Mouse (Mus musculus) embryonic facial prominence, embryonic 14.5 days (tissue): ENCODE data around the gene Fads2. TPM values are rescaled to one million over a fixed set of nuclear protein-coding genes. Genes with fewer than 3 reads are reported as not detected.
A peak's percentile ranks its signal among the peaks of the same experiment; 100 is the strongest.

ENCODE experiments used
- ATAC-seq: fragments of 200-750 bp; cut with Nextera tagmentation; 2 replicates; pipeline ENCODE4 v1.8.0; 2017; ENCODE audit warnings: low read depth, moderate number of reproducible peaks, moderate TSS enrichment
- DNase-seq: peaks from one replicate; pipeline ENCODE4 v3.0.0-alpha.2; 2015; ENCODE audit warnings: low spot score
- H3K27ac ChIP-seq: fragments of 300-500 bp; sonication (generic); replicated peaks from 2 replicates; pipeline ENCODE4 v1.5.1; 2014; ENCODE audit warnings: low read depth, mild to moderate bottlenecking, low read length, moderate library complexity
- H3K27me3 ChIP-seq: fragments of 300-500 bp; sonication (generic); replicated peaks from 2 replicates; pipeline ENCODE4 v1.6.1; 2014; ENCODE audit warnings: low read length; ENCODE audit not compliant: control insufficient read depth, insufficient read depth
- H3K36me3 ChIP-seq: fragments of 300-500 bp; sonication (generic); 2 replicates; pipeline ENCODE4 v1.6.1; 2014; ENCODE audit warnings: low read length, mixed read lengths; ENCODE audit not compliant: control insufficient read depth, insufficient read depth
- H3K4me1 ChIP-seq: fragments of 300-500 bp; sonication (generic); 2 replicates; pipeline ENCODE4 v1.6.1; 2014; ENCODE audit warnings: antibody characterized with exemption, low read length; ENCODE audit not compliant: control insufficient read depth, insufficient read depth
- H3K4me2 ChIP-seq: fragments of 300-500 bp; sonication (generic); 2 replicates; pipeline ENCODE4 v1.6.1; 2014; ENCODE audit warnings: low read depth, mild to moderate bottlenecking, low read length, moderate library complexity, mixed read lengths
- H3K4me3 ChIP-seq: fragments of 300-500 bp; sonication (generic); 2 replicates; pipeline ENCODE4 v1.5.1; 2014; ENCODE audit warnings: low read depth, mild to moderate bottlenecking, low read length
- H3K9ac ChIP-seq: fragments of 300-500 bp; sonication (generic); 2 replicates; pipeline ENCODE4 v1.6.1; 2014; ENCODE audit warnings: low read depth, mild to moderate bottlenecking, low read length, moderate library complexity, mixed read lengths
- H3K9me3 ChIP-seq: fragments of 300-500 bp; sonication (generic); 2 replicates; pipeline ENCODE4 v1.6.1; 2016; ENCODE audit warnings: low read length; ENCODE audit not compliant: control insufficient read depth
- WGBS: fragments of 180-500 bp; shearing (Covaris S2); extraction: QIAGEN DNeasy Blood & Tissue Kit; methylation state at CpG from one replicate; pipeline ENCODE4 v1.1.7; 2014; 5-methylcytosine and 5-hydroxymethylcytosine counted together
- polyA plus RNA-seq: library from polyadenylated mRNA; unstranded; fragments of >200 nt; fragmentation: Nextera tagmentation; extraction: Ambion mirVana; gene quantifications from 2 replicates; pipeline ENCODE4 v1.2.1, GENCODE M21; 2014

The Fads2 gene
- polyA plus RNA-seq, 1 experiment from 2014 or later: 23.4 TPM

DNA sequence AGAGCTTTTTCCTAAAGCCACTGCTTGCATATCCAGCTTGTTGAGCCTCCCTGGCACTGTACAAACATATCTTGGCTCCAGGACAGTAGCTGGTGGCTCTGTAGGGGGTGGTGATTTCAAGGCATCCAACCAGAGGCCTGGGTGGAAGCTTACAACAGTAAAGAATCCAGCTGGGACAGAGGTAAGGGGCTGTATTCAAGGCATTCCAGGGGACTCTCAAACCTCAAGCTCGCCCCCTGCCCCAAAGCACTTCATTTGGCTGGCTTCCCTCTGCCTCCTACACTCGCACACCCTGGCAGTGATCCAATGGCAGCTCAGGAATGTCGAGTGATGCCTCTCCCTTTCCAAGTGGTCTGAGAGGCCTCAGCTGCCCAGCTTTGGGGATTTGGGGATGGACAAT, 62.6 kb downstream of the Fads2 start:
- peaks cover 16% of the 10 kb centered on the region for H3K4me1 ChIP-seq
- no peak overlapping the region for H3K9ac ChIP-seq
- no peaks in the 10 kb centered on the region for H3K27me3 ChIP-seq
- H3K9me3 ChIP-seq: no peaks in the 10 kb centered on the region
- no peak overlapping the region for H3K27ac ChIP-seq
- 5% methylated on average over 3 of the region's 3 CpGs for WGBS
- H3K36me3 ChIP-seq: peaks cover 14% of the 10 kb centered on the region; the same call in 1 of the 2 replicates
- ATAC-seq: peak; percentile 6; the same call in 1 of the 2 replicates
- no peak overlapping the region for H3K4me3 ChIP-seq
- DNase-seq: peak; percentile 85
- no peak overlapping the region for H3K4me2 ChIP-seq

- WGBS: 84% methylated on average over 3 of the region's 3 CpGs
- peaks cover 14% of the 10 kb centered on the region; the same call in 1 of the 2 replicates for H3K36me3 ChIP-seq
- H3K4me2 ChIP-seq: no peak overlapping the region
- H3K9me3 ChIP-seq: no peaks in the 10 kb centered on the region
- no peaks in the 10 kb centered on the region for H3K27me3 ChIP-seq
- peaks cover 16% of the 10 kb centered on the region for H3K4me1 ChIP-seq
- no peak overlapping the region for H3K27ac ChIP-seq
- no peak overlapping the region for H3K4me3 ChIP-seq
- ATAC-seq (no peak), DNase-seq (no peak)
- H3K9ac ChIP-seq: no peak overlapping the region
Measured at GRCm38 (mm10) chr19:10038364-10038763, 63.2 kb downstream of the Fads2 start.

DNA sequence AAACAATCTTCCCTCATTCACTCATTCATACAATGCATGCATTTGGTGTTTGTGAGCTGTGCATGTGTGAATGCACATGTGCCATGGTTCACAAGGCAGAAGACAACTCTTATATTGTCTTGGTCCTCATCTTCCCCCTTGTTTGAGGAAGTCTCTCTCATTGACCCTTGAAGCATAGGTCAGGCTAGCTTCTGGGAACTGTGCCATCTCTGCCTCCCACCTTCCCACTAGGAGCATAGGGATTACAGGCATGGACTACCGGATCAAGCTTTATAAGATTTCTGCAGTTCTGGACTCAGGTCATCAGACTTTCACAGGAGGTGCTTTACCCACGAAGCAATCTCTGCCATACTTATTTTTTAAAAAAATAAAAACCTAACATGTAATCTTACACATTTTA, 64.0 kb downstream of the Fads2 start:
- no peak overlapping the region for H3K4me2 ChIP-seq
- H3K4me1 ChIP-seq: peaks cover 15% of the 10 kb centered on the region
- no peak for ATAC-seq
- no peak overlapping the region for H3K4me3 ChIP-seq
- no peaks in the 10 kb centered on the region for H3K27me3 ChIP-seq
- H3K27ac ChIP-seq: no peak overlapping the region
- peak; percentile 5 for DNase-seq
- no peaks in the 10 kb centered on the region for H3K9me3 ChIP-seq
- WGBS: 60% methylated on average over 2 of the region's 2 CpGs
- peaks cover 14% of the 10 kb centered on the region; the same call in 1 of the 2 replicates for H3K36me3 ChIP-seq
- no peak overlapping the region for H3K9ac ChIP-seq

GRCm38 (mm10) chr19:10034785-10035447, 66.6 kb downstream of the Fads2 start:
- 42% methylated on average over 8 of the region's 8 CpGs for WGBS
- no peak overlapping the region for H3K4me3 ChIP-seq
- DNase-seq: peak; percentile 76
- peaks cover 16% of the 10 kb centered on the region; the same call in 1 of the 2 replicates for H3K36me3 ChIP-seq
- H3K9me3 ChIP-seq: no peaks in the 10 kb centered on the region
- H3K4me1 ChIP-seq: peaks cover 8% of the 10 kb centered on the region; the same call in 1 of the 2 replicates
- H3K4me2 ChIP-seq: no peak overlapping the region
- ATAC-seq: peak; percentile 74
- H3K27me3 ChIP-seq: no peaks in the 10 kb centered on the region
- H3K9ac ChIP-seq: no peak overlapping the region
- no peak overlapping the region for H3K27ac ChIP-seq

DNA sequence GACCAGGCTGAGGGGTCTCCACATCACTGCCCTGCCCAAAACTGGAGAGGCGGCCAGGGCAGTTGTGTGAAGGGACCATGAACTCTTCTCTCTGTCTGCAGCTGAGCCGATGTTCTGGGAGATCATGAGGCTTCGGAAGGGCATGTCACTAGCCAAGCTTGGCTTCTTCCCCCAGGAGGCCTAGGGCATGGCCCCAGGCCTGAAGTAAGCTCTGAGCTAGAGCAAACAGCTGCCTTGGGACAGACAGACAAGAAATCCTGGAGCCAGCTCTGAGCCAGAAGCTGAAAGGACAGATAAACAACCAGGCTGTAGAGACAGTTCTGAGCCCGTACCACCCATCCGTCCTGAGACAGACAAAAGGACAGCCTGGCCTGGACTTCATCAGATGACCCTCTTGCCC, 67.2 kb downstream of the Fads2 start:
- Histone ChIP-seq H3K4me3 (no peak overlapping the region), H3K36me3 (peaks cover 22% of the 10 kb centered on the region; the same call in 1 of the 2 replicates), H3K9ac (no peak overlapping the region; the same call in 1 of the 2 replicates), H3K9me3 (no peaks in the 10 kb centered on the region), H3K4me2 (no peak overlapping the region), H3K4me1 (peaks cover 8% of the 10 kb centered on the region; the same call in 1 of the 2 replicates), H3K27ac (no peak overlapping the region), H3K27me3 (no peaks in the 10 kb centered on the region)
- WGBS: 96% methylated on average over 5 of the region's 5 CpGs
- DNase-seq: no peak
- ATAC-seq: no peak

DNA sequence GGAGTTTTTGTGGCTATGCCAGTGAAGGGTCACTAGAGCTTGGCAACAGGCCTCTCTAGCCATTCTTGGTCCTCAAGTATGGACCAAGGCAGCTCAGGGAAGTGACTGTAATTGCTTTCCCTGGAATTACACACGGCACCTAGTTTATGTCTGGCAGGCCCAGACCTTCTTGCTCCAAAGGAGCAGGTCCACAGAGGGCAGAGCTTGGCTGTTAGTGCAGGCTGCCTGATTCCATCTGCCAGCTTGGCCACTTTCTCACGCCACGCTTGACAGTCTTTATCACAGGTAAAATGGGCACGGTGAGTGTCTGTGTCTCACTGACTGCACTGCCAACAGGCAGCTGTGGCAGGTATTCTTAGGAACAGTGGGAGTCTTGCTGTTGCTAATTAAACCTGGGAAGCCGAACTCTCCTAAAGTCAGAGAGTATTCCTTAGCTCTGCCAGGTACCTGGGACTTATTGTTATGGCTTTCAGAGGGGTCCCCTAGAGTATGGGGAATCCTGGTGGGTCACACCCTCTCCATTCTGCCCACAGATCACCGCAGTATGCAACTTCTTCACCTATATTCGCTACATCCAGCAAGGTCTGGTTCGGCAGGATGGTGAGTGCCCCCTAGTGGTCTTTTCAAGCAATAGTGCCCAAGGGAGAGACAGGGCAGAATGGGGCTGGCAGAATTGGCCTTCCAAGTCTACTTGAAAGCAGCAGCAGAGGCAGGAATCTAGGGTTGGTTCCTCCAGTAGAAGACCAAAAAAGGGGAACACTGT, 68.2 kb downstream of the Fads2 start:
- Histone ChIP-seq H3K4me3 (no peak overlapping the region), H3K4me1 (0 out of 2 replicates have a peak, but pooled peaks cover under 1% of the 10 kb centered on the region), H3K4me2 (no peak overlapping the region), H3K27ac (no peak overlapping the region), H3K9me3 (no peaks in the 10 kb centered on the region), H3K9ac (no peak overlapping the region), H3K36me3 (peaks cover 29% of the 10 kb centered on the region; the same call in 1 of the 2 replicates), H3K27me3 (no peaks in the 10 kb centered on the region)
- WGBS: 41% methylated on average over 8 of the region's 8 CpGs
- peak; percentile 71 for DNase-seq
- ATAC-seq: peak; percentile 56

DNA sequence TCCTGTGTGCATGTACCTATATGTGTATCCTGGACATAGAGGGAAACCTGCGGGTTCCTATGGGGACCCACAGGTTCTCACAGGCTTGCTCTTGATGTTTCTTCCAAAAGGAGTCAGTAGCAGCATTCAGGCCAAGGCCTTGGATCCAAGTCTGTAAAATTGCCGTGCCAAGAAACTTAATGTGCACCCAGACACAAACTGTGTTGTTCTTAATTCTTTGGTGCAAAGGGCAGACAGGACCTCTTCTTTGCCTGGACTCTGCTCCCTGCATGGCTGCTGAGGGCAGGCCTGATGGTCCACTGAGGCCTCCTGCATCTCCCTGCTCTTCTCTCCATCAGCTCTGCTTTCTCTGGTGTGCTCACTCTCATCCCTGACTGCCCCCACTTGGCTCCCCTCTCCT, 71.8 kb downstream of the Fads2 start:
- WGBS: 93% methylated on average over 2 of the region's 2 CpGs

DNA sequence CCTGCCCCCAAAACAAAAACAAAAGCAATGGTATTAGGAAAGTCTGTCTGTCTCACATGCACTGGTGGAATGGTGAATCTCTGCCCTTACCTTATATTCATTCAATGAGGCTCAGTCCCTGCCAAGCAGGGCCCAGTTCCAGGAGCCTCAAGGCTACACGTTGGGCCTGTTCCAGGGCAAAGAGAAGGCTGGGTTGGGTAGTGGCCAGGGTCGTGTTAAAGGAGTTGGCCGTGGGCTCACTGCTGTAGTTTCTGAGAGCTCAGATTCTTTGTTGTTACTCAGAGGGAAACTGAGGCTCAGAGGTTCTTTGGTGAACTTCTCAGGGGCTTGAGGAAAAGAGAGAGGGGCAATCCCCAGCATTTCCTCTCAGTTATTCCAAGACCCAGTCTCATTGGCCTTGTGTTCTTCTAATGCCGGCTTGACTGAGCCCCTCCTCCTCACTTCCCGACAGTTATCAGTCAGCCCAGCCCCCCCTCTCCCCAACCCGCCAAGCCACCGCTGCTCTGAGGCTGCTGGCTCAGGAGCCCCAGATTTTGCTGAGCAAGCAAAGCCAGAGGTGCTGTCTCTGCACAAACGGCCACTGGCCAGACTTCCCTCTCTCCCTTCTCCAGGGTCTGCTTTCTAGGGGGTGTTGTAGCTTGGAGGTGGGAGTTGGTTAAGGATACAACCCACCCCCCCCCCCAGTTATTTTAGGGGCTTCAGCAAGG, 76.2 kb downstream of the Fads2 start:
- Histone ChIP-seq H3K9me3 (no peaks in the 10 kb centered on the region), H3K4me1 (peaks cover 27% of the 10 kb centered on the region), H3K27ac (peak overlapping the region; percentile 80), H3K36me3 (peaks cover 24% of the 10 kb centered on the region), H3K4me2 (peak overlapping the region; percentile 20; the same call in 1 of the 2 replicates), H3K9ac (no peak overlapping the region), H3K27me3 (no peaks in the 10 kb centered on the region), H3K4me3 (no peak overlapping the region)
- peak; percentile 65; the same call in 1 of the 2 replicates for ATAC-seq
- DNase-seq: peak; percentile 81
- WGBS: 18% methylated on average over 8 of the region's 8 CpGs

More for the DNA sequence above, 71.8 kb downstream of the Fads2 start:
- H3K4me3 ChIP-seq: no peak overlapping the region
- H3K27me3 ChIP-seq: no peaks in the 10 kb centered on the region
- H3K9ac ChIP-seq: no peak overlapping the region
- H3K36me3 ChIP-seq: peaks cover 31% of the 10 kb centered on the region
- H3K4me2 ChIP-seq: no peak overlapping the region
- ATAC-seq (no peak), DNase-seq (no peak)
- peaks cover 11% of the 10 kb centered on the region; the same call in 1 of the 2 replicates for H3K4me1 ChIP-seq
- no peak overlapping the region for H3K27ac ChIP-seq
- no peaks in the 10 kb centered on the region for H3K9me3 ChIP-seq
